Mouse (Mus musculus) liver, embryonic 11.5 days (tissue): ENCODE results near the gene Ccdc106. TPM values are rescaled to one million over a fixed set of nuclear protein-coding genes. Genes with fewer than 3 reads are reported as not detected.
"Not testable (repeated sequence)": the region's sequence is repeated elsewhere in the genome, so short reads cannot be mapped to it uniquely, and the experiment has no call there.

Experiments used
- ATAC-seq: fragments of 200-750 bp; cut with Nextera tagmentation; replicated peaks from 2 replicates; pipeline ENCODE4 v1.8.0; 2017; ENCODE audit warnings: moderate number of reproducible peaks, mild to moderate bottlenecking, moderate TSS enrichment, moderate library complexity; ENCODE audit not compliant: low FRiP score
- DNase-seq: peaks from one replicate; pipeline ENCODE4 v3.0.0-alpha.2; 2017; ENCODE audit warnings: low spot score
- H3K27ac ChIP-seq: fragments of 300-500 bp; sonication (generic); 2 replicates; pipeline ENCODE4 v1.5.1; 2014; ENCODE audit warnings: mild to moderate bottlenecking, low read depth, low read length, control low read depth
- H3K27me3 ChIP-seq: fragments of 300-500 bp; sonication (generic); replicated peaks from 2 replicates; pipeline ENCODE4 v1.6.1; 2014; ENCODE audit warnings: low read length, mixed read lengths; ENCODE audit not compliant: control insufficient read depth, insufficient read depth
- H3K36me3 ChIP-seq: fragments of 300-500 bp; sonication (generic); 2 replicates; pipeline ENCODE4 v1.6.1; 2014; ENCODE audit warnings: mild to moderate bottlenecking, low read length, moderate library complexity, mixed read lengths; ENCODE audit not compliant: control insufficient read depth, insufficient read depth
- H3K4me1 ChIP-seq: fragments of 300-500 bp; sonication (generic); replicated peaks from 2 replicates; pipeline ENCODE4 v1.6.1; 2014; ENCODE audit warnings: low read length, mixed read lengths; ENCODE audit not compliant: control insufficient read depth, insufficient read depth
- H3K4me2 ChIP-seq: fragments of 300-500 bp; sonication (generic); 2 replicates; pipeline ENCODE4 v1.6.1; 2014; ENCODE audit warnings: mild to moderate bottlenecking, control low read depth, moderate library complexity
- H3K4me3 ChIP-seq: fragments of 300-500 bp; sonication (generic); 2 replicates; pipeline ENCODE4 v1.5.1; 2014; ENCODE audit warnings: low read depth, low read length, control low read depth
- H3K9ac ChIP-seq: fragments of 300-500 bp; sonication (generic); 2 replicates; pipeline ENCODE4 v1.6.1; 2014; ENCODE audit warnings: low read depth, low read length, control low read depth
- H3K9me3 ChIP-seq: fragments of 300-500 bp; sonication (generic); 2 replicates; pipeline ENCODE4 v1.6.1; 2016; ENCODE audit warnings: low read length, inconsistent platforms, mixed read lengths; ENCODE audit not compliant: control insufficient read depth
- WGBS: fragments of 180-500 bp; shearing (Covaris S2); extraction: QIAGEN DNeasy Blood & Tissue Kit; methylation state at CpG from one replicate; pipeline ENCODE4 v1.1.7; 2014; 5-methylcytosine and 5-hydroxymethylcytosine counted together
- polyA plus RNA-seq: library from polyadenylated mRNA; unstranded; fragments of >200 nt; fragmentation: Nextera tagmentation; extraction: Ambion mirVana; gene quantifications from 2 replicates; pipeline ENCODE4 v1.2.1, GENCODE M21; 2014

The Ccdc106 gene
- polyA plus RNA-seq, 1 experiment from 2014 or later = 5.2 TPM

- WGBS = 41% methylated on average over 7 of the region's 13 CpGs
- not testable (repeated sequence) for DNase-seq, H3K9me3 ChIP-seq, H3K27me3 ChIP-seq
- H3K4me3 ChIP-seq = peak overlapping the region; percentile 83
- peaks cover 40% of the 10 kb centered on the region for H3K36me3 ChIP-seq
- peak overlapping the region; percentile 89 for H3K27ac ChIP-seq
- H3K9ac ChIP-seq = peak overlapping the region; percentile 87
- peaks cover 20% of the 10 kb centered on the region for H3K4me1 ChIP-seq
- peak; percentile 3; the same call in 1 of the 2 replicates for ATAC-seq
- H3K4me2 ChIP-seq = peak overlapping the region; percentile 75
Observed at GRCm38 (mm10) chr7:5079365-5080009, 59.1 kb downstream of the Ccdc106 start.

- Histone ChIP-seq H3K9ac (peak within 1 kb of the TSS; percentile 87), H3K27ac (peak within 1 kb of the TSS; percentile 89), H3K4me2 (peak within 1 kb of the TSS; percentile 75), H3K4me1 (peaks cover 22% of the 10 kb centered on the region), H3K4me3 (peak within 1 kb of the TSS; percentile 83), H3K27me3 (no peaks in the 10 kb centered on the region), H3K36me3 (peaks cover 38% of the 10 kb centered on the region), H3K9me3 (no peaks in the 10 kb centered on the region)
- DNase-seq (peak; percentile 95), ATAC-seq (peak; percentile 91)
- under 1% methylated on average over 80 of the region's 81 CpGs for WGBS
Observed at GRCm38 (mm10) chr7:5080010-5080751, 59.8 kb downstream of the Ccdc106 start, which contains the start of gene Epn1. Gene Epn1 (plus strand): TSS chr7:5080235.

- Histone ChIP-seq H3K4me1 (peaks cover 22% of the 10 kb centered on the region), H3K27me3 (no peaks in the 10 kb centered on the region), H3K9me3 (no peaks in the 10 kb centered on the region), H3K27ac (peak overlapping the region; percentile 89), H3K4me2 (peak overlapping the region; percentile 75), H3K36me3 (peaks cover 37% of the 10 kb centered on the region), H3K4me3 (peak overlapping the region; percentile 83), H3K9ac (peak overlapping the region; percentile 87)
- no peak for DNase-seq
- no peak for ATAC-seq
- WGBS = 14% methylated on average over 6 of the region's 6 CpGs
Observed at GRCm38 (mm10) chr7:5080815-5081214, 60.5 kb downstream of the Ccdc106 start.

- peak overlapping the region; percentile 75 for H3K4me2 ChIP-seq
- WGBS = 41% methylated on average over 6 of the region's 6 CpGs
- H3K4me1 ChIP-seq = peaks cover 22% of the 10 kb centered on the region
- H3K4me3 ChIP-seq = peak overlapping the region; percentile 83
- H3K9me3 ChIP-seq = no peaks in the 10 kb centered on the region
- no peak for DNase-seq
- peak overlapping the region; percentile 87 for H3K9ac ChIP-seq
- H3K36me3 ChIP-seq = peaks cover 40% of the 10 kb centered on the region
- peak; percentile 48 for ATAC-seq
- H3K27me3 ChIP-seq = no peaks in the 10 kb centered on the region
- H3K27ac ChIP-seq = peak overlapping the region; percentile 89
Observed at GRCm38 (mm10) chr7:5081241-5081640, 60.9 kb downstream of the Ccdc106 start.

- Histone ChIP-seq H3K4me1 (peaks cover 19% of the 10 kb centered on the region), H3K4me3 (peak overlapping the region; percentile 83), H3K27ac (peak overlapping the region; percentile 89)
Observed at GRCm38 (mm10) chr7:5081939-5082338, 61.6 kb downstream of the Ccdc106 start.

GRCm38 (mm10) chr7:5083325-5084105, 63.2 kb downstream of the Ccdc106 start:
- H3K4me3 ChIP-seq = no peak overlapping the region
- DNase-seq (no peak), ATAC-seq (no peak)
- peaks cover 16% of the 10 kb centered on the region for H3K4me1 ChIP-seq
- no peak overlapping the region for H3K27ac ChIP-seq
- 88% methylated on average over 18 of the region's 18 CpGs for WGBS
- H3K36me3 ChIP-seq = peaks cover 37% of the 10 kb centered on the region
- no peaks in the 10 kb centered on the region for H3K9me3 ChIP-seq
- H3K27me3 ChIP-seq = no peaks in the 10 kb centered on the region
- H3K4me2 ChIP-seq = peak overlapping the region; percentile 39; the same call in 1 of the 2 replicates
- no peak overlapping the region for H3K9ac ChIP-seq

More at GRCm38 (mm10) chr7:5081939-5082338, 61.6 kb downstream of the Ccdc106 start:
- Histone ChIP-seq H3K27me3 (no peaks in the 10 kb centered on the region), H3K9me3 (no peaks in the 10 kb centered on the region), H3K36me3 (peaks cover 36% of the 10 kb centered on the region), H3K9ac (peak overlapping the region; percentile 87), H3K4me2 (peak overlapping the region; percentile 75)
- DNase-seq (no peak), ATAC-seq (no peak)
- 89% methylated on average over 2 of the region's 2 CpGs for WGBS

GRCm38 (mm10) chr7:5085512-5085911, 65.2 kb downstream of the Ccdc106 start:
- peaks cover 16% of the 10 kb centered on the region for H3K4me1 ChIP-seq
- WGBS = 67% methylated on average over 1 of the region's 1 CpGs
- H3K4me3 ChIP-seq = no peak overlapping the region
- peaks cover 46% of the 10 kb centered on the region for H3K36me3 ChIP-seq
- H3K27ac ChIP-seq = no peak overlapping the region
- H3K9ac ChIP-seq = no peak overlapping the region
- no peaks in the 10 kb centered on the region for H3K27me3 ChIP-seq
- no peaks in the 10 kb centered on the region for H3K9me3 ChIP-seq
- H3K4me2 ChIP-seq = no peak overlapping the region
- ATAC-seq = no peak
- DNase-seq = no peak

- Histone ChIP-seq H3K9me3 (no peaks in the 10 kb centered on the region), H3K4me3 (no peak overlapping the region), H3K9ac (no peak overlapping the region), H3K4me1 (peaks cover 16% of the 10 kb centered on the region), H3K27ac (no peak overlapping the region), H3K36me3 (peaks cover 59% of the 10 kb centered on the region), H3K4me2 (no peak overlapping the region), H3K27me3 (no peaks in the 10 kb centered on the region)
- 84% methylated on average over 5 of the region's 5 CpGs for WGBS
- no peak for DNase-seq
- ATAC-seq = no peak
Observed at GRCm38 (mm10) chr7:5086921-5087440, 66.6 kb downstream of the Ccdc106 start.
